Mouse (Mus musculus): Measurements from ENCODE around the gene A630089N07Rik. TPM values are rescaled to one million over a fixed set of nuclear protein-coding genes. Genes with fewer than 3 reads are reported as not detected.
"Not testable (repeated sequence)": the region's sequence is repeated elsewhere in the genome, so short reads cannot be mapped to it uniquely, and the experiment has no call there.

A630089N07Rik gene
- polyA plus RNA-seq (2015; fragmentation: Nextera tagmentation; extraction: Ambion mirVana), result 12.6 and 15.5 TPM in 2 replicates

DNA sequence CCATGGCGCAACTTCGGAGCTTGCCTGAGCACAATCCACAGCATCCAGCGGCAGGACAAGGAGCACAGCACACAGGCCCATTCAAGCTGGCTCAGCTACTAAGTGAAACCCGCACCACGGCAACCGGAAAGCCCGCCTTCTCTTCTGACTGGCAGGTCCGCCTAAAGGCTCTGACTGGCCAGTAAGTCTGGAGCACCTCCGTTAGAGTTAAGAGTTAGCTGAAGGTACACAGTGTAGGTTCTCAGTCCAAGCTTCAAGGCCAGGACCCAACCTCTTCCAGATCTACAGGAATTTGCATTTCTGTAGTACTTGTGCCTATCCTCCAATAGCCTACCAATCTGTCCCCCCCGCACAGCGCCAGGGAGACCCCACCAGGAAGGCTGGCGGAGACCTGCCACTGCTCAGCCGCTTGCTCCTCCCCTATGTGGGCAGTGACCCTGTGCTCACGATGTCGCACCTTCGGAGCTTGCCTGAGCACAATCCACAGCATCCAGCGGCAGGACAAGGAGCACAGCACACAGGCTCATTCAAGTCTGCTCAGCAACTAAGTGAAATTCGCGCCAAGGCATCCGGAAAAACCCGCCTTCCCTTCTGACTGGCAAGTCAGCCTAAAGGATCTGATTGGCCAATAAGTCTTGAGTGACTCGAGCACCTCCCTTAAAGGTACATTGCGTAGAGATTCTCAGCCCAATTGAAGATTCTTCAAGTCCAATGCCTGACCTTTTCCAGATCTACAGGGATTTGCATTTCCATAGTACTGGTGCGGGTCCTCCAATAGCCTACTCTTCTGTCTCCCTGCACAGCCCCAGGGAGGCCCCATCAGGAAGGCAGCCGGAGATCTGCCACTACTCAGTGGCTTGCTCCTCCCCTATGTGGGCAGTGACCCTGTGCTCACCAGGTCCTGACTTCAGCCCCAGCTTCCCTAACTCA, at the start of gene A630089N07Rik:
Gene A630089N07Rik (minus strand): TSS at position 562 of the 930 bp plus-strand sequence.
- Histone ChIP-seq H3K4me1 (peaks cover 16% of the 10 kb centered on the region), H3K4me2 (peak within 1 kb of the TSS; percentile 92), H3K9ac (replicated peaks) (peak within 1 kb of the TSS; percentile 54), H3K4me3 (replicated peaks) (peak within 1 kb of the TSS; percentile 82), H3K27ac (replicated peaks) (peak within 1 kb of the TSS; percentile 80)
- under 1% methylated on average over 25 of the region's 25 CpGs for WGBS
- not testable (repeated sequence) for H3K9me3 ChIP-seq (replicated peaks); H3K36me3 ChIP-seq; H3K27me3 ChIP-seq (replicated peaks)
- ATAC-seq (ENCODE audit: low FRiP score), result peak; percentile 98

DNA sequence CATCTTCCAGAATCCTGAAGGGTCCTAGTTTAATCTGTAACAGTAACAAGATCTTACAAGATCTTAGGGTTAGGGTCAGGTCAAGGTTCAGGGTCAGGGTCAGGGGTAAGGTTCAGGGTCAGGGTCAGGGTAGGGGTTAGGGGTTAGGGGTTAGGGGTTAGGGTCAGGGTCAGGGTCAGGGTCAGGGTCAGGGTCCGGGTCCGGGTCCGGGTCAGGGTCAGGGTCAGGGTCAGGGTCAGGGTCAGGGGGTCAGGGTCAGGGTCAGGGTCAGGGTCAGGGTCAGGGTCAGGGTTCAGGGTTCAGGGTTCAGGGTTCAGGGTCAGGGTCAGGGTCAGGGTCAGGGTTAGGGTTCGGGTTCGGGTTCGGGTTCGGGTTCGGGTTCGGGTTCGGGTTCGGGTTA, 24.9 kb upstream of the A630089N07Rik start:
- no peaks in the 10 kb centered on the region for H3K36me3 ChIP-seq
- no peak for ATAC-seq (ENCODE audit: low FRiP score)
- H3K4me1 ChIP-seq, result no peaks in the 10 kb centered on the region
- H3K9me3 ChIP-seq (replicated peaks), result no peaks in the 10 kb centered on the region
- no peak overlapping the region for H3K9ac ChIP-seq (replicated peaks)
- H3K4me3 ChIP-seq (replicated peaks), result no peak overlapping the region
- H3K27me3 ChIP-seq (replicated peaks), result no peaks in the 10 kb centered on the region
- H3K4me2 ChIP-seq, result no peak overlapping the region
- H3K27ac ChIP-seq (replicated peaks), result no peak overlapping the region
- over 99% methylated on average over 11 of the region's 11 CpGs for WGBS

DNA sequence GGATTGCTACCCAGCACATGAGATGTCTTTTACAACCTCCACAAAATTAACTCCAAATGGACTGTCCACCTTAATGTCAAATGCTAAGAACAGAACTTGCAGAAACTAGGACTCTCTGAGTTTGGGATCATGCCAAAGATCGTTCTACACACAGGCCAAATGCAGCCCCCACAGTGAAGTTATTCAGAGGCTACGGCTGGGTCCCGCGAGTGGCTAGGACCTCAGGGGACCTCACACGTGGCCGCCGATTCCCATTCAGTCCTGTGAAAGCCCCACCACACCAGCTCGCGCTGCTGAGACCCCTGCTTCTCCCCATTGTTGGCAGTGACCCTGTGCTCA, 731 bp downstream of the A630089N07Rik start:
- H3K27me3 ChIP-seq (replicated peaks); H3K9me3 ChIP-seq (replicated peaks); H3K36me3 ChIP-seq: not testable (repeated sequence)
- peak overlapping the region; percentile 80 for H3K27ac ChIP-seq (replicated peaks)
- H3K9ac ChIP-seq (replicated peaks), result peak overlapping the region; percentile 54
- H3K4me3 ChIP-seq (replicated peaks), result peak overlapping the region; percentile 82
- H3K4me1 ChIP-seq, result peaks cover 16% of the 10 kb centered on the region
- under 1% methylated on average over 9 of the region's 9 CpGs for WGBS
- H3K4me2 ChIP-seq, result peak overlapping the region; percentile 92
- ATAC-seq (ENCODE audit: low FRiP score), result peak; percentile 51

DNA sequence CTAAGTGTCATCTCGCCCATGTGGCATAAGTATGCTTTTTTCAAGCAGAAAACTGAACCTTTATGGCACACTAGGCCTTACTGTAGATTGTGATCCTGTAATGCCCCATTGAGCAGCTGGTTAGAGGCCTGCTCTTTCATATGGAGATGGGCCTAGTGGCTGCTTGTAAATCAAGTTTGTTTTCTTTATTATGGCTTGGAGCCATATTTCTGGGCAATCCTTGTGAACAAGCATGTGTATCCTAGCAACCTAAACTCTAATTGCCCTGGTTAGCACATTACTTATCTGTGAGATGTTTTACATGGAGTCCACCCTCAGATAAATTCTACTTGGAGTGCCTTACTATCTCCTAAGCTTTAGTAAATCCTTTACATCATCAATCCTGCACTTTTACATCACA, 1.1 kb downstream of the A630089N07Rik start:
- ATAC-seq (ENCODE audit: low FRiP score); H3K9me3 ChIP-seq (replicated peaks); H3K27me3 ChIP-seq (replicated peaks); H3K36me3 ChIP-seq; H3K27ac ChIP-seq (replicated peaks): not testable (repeated sequence)
- 34% methylated on average over 1 of the region's 1 CpGs for WGBS
- Histone ChIP-seq H3K4me3 (replicated peaks) (peak overlapping the region; percentile 82), H3K4me1 (peaks cover 16% of the 10 kb centered on the region), H3K9ac (replicated peaks) (peak overlapping the region; percentile 54), H3K4me2 (peak overlapping the region; percentile 92)

DNA sequence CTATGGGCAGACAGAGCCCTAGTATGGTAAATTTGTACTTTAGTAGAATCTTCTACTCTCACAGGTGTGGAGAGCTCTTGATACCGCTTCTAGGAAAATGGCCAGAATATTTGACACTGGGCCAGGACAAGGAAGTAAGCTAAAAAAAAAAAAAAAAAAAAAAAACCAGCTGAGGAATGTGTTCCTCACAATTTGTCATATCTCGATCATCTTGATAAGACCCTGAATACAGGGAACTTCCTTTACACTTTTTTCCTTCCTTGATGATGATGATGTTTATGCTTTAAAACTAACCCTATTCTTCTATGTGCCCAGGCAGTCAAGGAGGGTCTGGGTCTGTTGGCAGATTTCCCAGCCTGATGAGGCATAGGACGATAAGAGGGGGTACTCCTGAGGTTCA, 2.9 kb downstream of the A630089N07Rik start:
- not testable (repeated sequence) for H3K9ac ChIP-seq (replicated peaks); H3K4me2 ChIP-seq; H3K36me3 ChIP-seq; H3K9me3 ChIP-seq (replicated peaks); H3K27ac ChIP-seq (replicated peaks); H3K27me3 ChIP-seq (replicated peaks); H3K4me3 ChIP-seq (replicated peaks); ATAC-seq (ENCODE audit: low FRiP score)
- 91% methylated on average over 3 of the region's 3 CpGs for WGBS
- peaks cover 16% of the 10 kb centered on the region for H3K4me1 ChIP-seq

DNA sequence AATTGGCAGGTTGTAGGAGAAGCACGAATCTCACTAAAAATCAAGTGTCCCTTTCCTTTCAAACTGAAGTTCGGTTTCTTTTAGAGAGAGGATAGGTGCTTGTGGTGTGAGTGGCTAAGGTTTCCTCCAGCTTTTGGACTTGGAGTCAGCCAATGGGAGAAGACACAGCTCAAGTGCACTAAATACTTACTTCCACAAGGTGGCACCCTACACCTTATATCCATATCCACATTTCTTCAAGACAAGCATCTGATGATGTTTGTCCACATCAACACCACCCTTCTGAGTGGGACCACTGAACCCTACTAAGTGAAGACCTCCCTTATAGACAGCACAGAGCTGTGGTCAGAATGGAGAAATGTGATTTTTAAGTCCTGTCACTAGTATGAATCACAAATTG, 40.6 kb downstream of the A630089N07Rik start:
- H3K36me3 ChIP-seq, result no peaks in the 10 kb centered on the region
- no peak overlapping the region for H3K4me3 ChIP-seq (replicated peaks)
- H3K9ac ChIP-seq (replicated peaks), result no peak overlapping the region
- 78% methylated on average over 2 of the region's 2 CpGs for WGBS
- H3K4me2 ChIP-seq, result no peak overlapping the region
- H3K27me3 ChIP-seq (replicated peaks), result no peaks in the 10 kb centered on the region
- H3K4me1 ChIP-seq, result no peaks in the 10 kb centered on the region
- 0 out of 2 replicates have a peak, but pooled peaks cover 3% of the 10 kb centered on the region for H3K9me3 ChIP-seq (replicated peaks)
- no peak for ATAC-seq (ENCODE audit: low FRiP score)
- no peak overlapping the region for H3K27ac ChIP-seq (replicated peaks)

DNA sequence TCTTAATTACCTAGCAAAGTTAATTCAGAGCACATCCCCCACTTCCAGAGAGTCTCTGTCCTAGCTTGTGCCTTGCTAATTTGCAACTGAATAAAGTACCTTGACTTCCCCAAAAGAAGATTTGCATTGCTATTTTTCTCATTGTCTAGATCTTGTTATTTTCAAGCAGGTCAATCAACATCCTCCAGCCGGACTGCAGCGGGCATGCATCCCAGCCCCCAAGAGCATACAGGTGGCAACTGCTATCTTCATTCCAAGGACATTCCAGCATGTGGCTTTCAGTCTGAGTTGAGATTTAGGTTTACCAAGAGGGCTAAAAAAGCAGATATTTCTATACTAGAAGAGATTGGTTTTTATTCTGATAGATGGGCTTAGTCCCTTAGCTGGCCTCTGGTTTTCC, 47.3 kb downstream of the A630089N07Rik start:
- H3K9ac ChIP-seq (replicated peaks); ATAC-seq (ENCODE audit: low FRiP score); H3K27me3 ChIP-seq (replicated peaks); H3K4me1 ChIP-seq; H3K9me3 ChIP-seq (replicated peaks); H3K4me3 ChIP-seq (replicated peaks); H3K27ac ChIP-seq (replicated peaks); H3K4me2 ChIP-seq: not testable (repeated sequence)
- peaks cover 11% of the 10 kb centered on the region; the same call in 1 of the 2 replicates for H3K36me3 ChIP-seq
- WGBS, result 94% methylated on average over 2 of the region's 2 CpGs

DNA sequence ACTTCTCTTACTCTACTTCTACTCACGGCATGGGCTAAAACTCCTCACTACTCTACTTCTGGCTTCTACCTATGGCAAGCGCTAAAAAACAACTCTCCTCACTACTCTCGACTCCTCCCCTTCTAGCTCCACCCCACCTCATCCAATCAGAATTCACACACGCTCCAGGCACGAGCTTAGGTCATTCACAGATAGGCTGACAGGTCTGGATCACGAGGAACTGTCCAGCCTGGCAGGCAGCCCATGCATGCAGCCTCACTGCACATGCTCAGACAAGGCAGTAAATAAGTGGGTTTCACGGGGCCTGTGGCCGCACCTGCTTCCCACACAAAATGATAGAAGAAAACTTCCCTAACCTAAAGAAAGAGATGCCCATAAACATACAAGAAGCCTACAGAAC, 56.1 kb downstream of the A630089N07Rik start:
- 84% methylated on average over 8 of the region's 8 CpGs for WGBS

DNA sequence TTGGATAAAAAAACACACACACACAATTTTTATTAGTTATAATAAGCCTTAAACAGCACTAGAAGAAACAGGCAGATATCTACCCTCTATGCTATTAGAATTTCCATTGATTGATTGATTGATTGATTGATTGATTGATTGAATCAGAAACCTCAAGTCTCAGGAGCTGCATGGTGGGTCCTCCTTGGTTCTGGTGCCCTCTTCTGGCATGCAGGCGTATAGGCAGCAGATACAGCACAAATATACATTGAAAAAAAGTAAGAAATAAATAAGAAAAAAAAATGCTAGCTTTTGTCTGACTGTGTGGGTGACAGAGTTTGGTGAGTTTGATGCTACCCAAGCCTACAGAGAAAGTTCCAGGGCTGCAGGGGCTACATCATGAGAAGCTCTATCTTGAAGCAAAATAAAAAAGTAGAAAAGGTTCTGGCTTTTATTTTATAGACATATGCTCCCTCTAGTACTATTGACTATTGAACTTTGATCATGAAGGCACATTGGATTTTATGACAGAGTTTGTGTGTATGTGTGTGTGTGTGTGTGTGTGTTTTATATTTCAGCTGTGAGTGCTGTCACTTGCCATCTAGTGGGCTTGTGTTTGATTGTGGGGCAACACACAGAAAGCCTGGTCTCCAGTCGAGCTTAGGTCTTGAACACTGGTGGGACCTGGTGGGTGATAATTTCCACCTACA, 59.4 kb downstream of the A630089N07Rik start:
- Histone ChIP-seq H3K4me3 (replicated peaks) (no peak overlapping the region), H3K36me3 (peaks cover 15% of the 10 kb centered on the region), H3K9ac (replicated peaks) (no peak overlapping the region), H3K4me1 (no peaks in the 10 kb centered on the region), H3K27me3 (replicated peaks) (no peaks in the 10 kb centered on the region), H3K27ac (replicated peaks) (no peak overlapping the region), H3K9me3 (replicated peaks) (0 out of 2 replicates have a peak, but pooled peaks cover 6% of the 10 kb centered on the region), H3K4me2 (no peak overlapping the region)
- ATAC-seq (ENCODE audit: low FRiP score), result no peak
- WGBS, result 84% methylated on average over 2 of the region's 2 CpGs

More for the DNA sequence above, 56.1 kb downstream of the A630089N07Rik start:
- not testable (repeated sequence) for H3K4me1 ChIP-seq; H3K9me3 ChIP-seq (replicated peaks); H3K27ac ChIP-seq (replicated peaks); ATAC-seq (ENCODE audit: low FRiP score); H3K4me2 ChIP-seq; H3K27me3 ChIP-seq (replicated peaks); H3K4me3 ChIP-seq (replicated peaks); H3K9ac ChIP-seq (replicated peaks)
- H3K36me3 ChIP-seq, result peaks cover 12% of the 10 kb centered on the region; the same call in 1 of the 2 replicates

DNA sequence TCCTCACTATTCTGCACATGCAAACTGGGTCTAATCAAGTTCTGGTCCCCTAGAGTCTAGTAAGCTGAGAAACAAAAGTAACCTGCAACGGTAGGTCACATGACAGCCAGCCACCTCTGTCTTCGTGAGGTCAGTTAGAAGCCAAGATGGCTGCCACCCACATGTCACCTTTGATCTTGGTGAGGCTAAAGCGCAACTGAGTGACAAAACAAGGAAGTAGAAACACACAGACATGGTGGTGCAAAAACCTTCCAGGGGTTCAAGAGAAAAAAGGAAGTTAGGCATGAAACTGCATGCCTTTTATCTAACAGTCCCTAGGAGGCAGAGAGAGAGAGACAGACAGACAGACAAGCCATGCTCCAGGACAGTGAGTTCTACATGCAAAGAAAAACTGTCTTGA, 60.2 kb downstream of the A630089N07Rik start:
- 95% methylated on average over 3 of the region's 3 CpGs for WGBS
- H3K9me3 ChIP-seq (replicated peaks), result peaks cover 12% of the 10 kb centered on the region; the same call in 1 of the 2 replicates
- ATAC-seq (ENCODE audit: low FRiP score), result no peak
- H3K4me1 ChIP-seq, result no peaks in the 10 kb centered on the region
- H3K4me2 ChIP-seq, result no peak overlapping the region
- peaks cover 22% of the 10 kb centered on the region for H3K36me3 ChIP-seq
- H3K4me3 ChIP-seq (replicated peaks), result no peak overlapping the region
- H3K9ac ChIP-seq (replicated peaks), result no peak overlapping the region
- no peaks in the 10 kb centered on the region for H3K27me3 ChIP-seq (replicated peaks)
- H3K27ac ChIP-seq (replicated peaks), result no peak overlapping the region

DNA sequence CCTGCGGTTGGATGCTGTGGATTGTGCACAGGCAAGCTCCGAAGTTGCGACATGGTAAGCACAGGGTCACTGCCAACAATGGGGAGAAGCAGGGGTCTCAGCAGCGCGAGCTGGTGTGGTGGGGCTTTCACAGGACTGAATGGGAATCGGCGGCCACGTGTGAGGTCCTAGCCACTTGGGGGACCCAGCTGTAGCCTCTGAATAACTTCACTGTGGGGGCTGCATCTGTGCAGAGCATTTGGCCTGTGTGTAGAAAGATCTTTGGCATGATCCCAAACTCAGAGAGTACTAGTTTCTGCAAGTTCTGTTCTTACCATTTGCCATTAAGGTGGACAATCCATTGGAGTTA, 84.9 kb downstream of the A630089N07Rik start:
- WGBS, result 0% methylated on average over 8 of the region's 8 CpGs
- peak; percentile 83 for ATAC-seq (ENCODE audit: low FRiP score)
- H3K27ac ChIP-seq (replicated peaks), result peak overlapping the region; percentile 76; the same call in 1 of the 2 replicates

More for the DNA sequence above, 84.9 kb downstream of the A630089N07Rik start:
- H3K36me3 ChIP-seq; H3K27me3 ChIP-seq (replicated peaks); H3K9me3 ChIP-seq (replicated peaks): not testable (repeated sequence)
- Histone ChIP-seq H3K4me2 (peak overlapping the region; percentile 86), H3K4me1 (peaks cover 18% of the 10 kb centered on the region), H3K4me3 (replicated peaks) (peak overlapping the region; percentile 58), H3K9ac (replicated peaks) (peak overlapping the region; percentile 43)
